Mouse (Mus musculus) ES-E14 (cell line): ENCODE measurements around the gene Gne.

Experiments
- CHD2 ChIP-seq: IDR thresholded peaks from 2 replicates; pipeline ENCODE4 v1.6.1; 2014; ENCODE audit warnings: mild to moderate bottlenecking, low read depth, low read length, inconsistent platforms
- HCFC1 ChIP-seq: IDR thresholded peaks from 2 replicates; pipeline ENCODE4 v1.6.1; 2012; ENCODE audit warnings: low read length, inconsistent platforms, borderline replicate concordance; ENCODE audit not compliant: insufficient read depth
- MAFK ChIP-seq: IDR thresholded peaks from 2 replicates; pipeline ENCODE4 v1.6.1; 2014; ENCODE audit warnings: mild to moderate bottlenecking, low read depth, low read length, inconsistent platforms; ENCODE audit not compliant: insufficient read depth
- ZC3H11A ChIP-seq: IDR thresholded peaks from 2 replicates; pipeline ENCODE4 v1.6.1; 2012; ENCODE audit warnings: low read depth, mild to moderate bottlenecking, inconsistent platforms, low read length, borderline replicate concordance
- ZNF384 ChIP-seq: IDR thresholded peaks from 2 replicates; pipeline ENCODE4 v1.6.1; 2012; ENCODE audit warnings: low read depth, low read length, inconsistent platforms

GRCm38 (mm10) chr4:44022766-44023165, 61.2 kb downstream of the Gne start:
- TF ChIP-seq MAFK: no peak
- TF ChIP-seq ZNF384: no peak
- TF ChIP-seq CHD2: no peak
- no peak for TF ChIP-seq ZC3H11A
- no peak for TF ChIP-seq HCFC1
